Mouse (Mus musculus) thymus, postnatal 36 days (tissue): Measurements from ENCODE around the gene Mylk.

ENCODE experiments used
- DNase-seq, 2 experiments: peaks; one replicate each; pipeline ENCODE4 v3.0.0; 2022; ENCODE audit warnings: mixed read lengths in 2 of 2

Mylk gene

GRCm38 (mm10) chr16:34993694-34994330, 248.8 kb downstream of the Mylk start:
- no peak for DNase-seq

GRCm38 (mm10) chr16:34994641-34995141, 249.7 kb downstream of the Mylk start:
- no peak for DNase-seq

GRCm38 (mm10) chr16:34996133-34996532, 251.1 kb downstream of the Mylk start:
- DNase-seq: no peak

GRCm38 (mm10) chr16:34997052-34997451, 252.0 kb downstream of the Mylk start:
- no peak for DNase-seq

DNA sequence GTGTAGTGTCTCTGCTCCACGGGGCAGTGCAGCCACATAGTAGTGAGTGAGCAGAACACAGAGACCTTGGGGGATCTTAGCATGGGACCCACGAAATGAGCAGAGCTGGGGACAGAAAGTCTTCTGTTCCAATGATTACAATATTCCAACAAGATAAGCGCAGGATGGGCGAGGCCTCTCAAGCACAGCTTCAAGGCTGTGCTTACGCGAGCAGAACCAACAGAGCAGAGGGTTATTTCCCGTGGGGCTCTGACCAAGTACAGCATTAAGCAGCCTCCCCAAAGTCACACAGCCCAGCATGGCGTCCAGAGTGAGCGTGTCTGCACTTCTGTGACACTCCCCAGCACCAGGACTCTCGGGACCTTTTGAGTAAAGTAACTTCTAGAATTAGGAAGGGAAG, 252.6 kb downstream of the Mylk start:
- DNase-seq: no peak

- no peak for DNase-seq
Observed at GRCm38 (mm10) chr16:34999016-34999415, 254.0 kb downstream of the Mylk start.

DNA sequence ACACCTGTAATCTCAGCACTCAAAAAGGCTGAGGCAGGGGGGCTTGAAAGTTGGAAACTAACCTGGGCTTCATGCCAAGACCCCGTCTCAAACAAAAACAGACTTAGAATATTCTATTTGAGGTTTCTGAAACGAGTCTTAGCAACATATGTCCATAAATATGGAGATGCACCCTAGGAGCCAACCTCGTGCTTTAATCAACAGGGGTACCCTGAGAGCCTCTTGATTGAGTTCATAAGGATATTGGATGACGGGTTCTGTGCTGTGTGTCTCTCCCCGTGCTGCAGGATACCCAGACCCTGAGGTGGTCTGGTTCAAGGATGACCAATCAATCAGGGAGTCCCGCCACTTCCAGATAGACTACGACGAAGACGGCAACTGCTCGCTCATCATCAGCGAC, 255.0 kb downstream of the Mylk start:
- no peak for DNase-seq

- no peak for DNase-seq
Observed at GRCm38 (mm10) chr16:35000923-35001560, 256.0 kb downstream of the Mylk start.

- DNase-seq: no peak
Observed at GRCm38 (mm10) chr16:35004356-35004755, 259.3 kb downstream of the Mylk start.

- no peak for DNase-seq
Observed at GRCm38 (mm10) chr16:35004756-35005155, 259.7 kb downstream of the Mylk start.

DNA sequence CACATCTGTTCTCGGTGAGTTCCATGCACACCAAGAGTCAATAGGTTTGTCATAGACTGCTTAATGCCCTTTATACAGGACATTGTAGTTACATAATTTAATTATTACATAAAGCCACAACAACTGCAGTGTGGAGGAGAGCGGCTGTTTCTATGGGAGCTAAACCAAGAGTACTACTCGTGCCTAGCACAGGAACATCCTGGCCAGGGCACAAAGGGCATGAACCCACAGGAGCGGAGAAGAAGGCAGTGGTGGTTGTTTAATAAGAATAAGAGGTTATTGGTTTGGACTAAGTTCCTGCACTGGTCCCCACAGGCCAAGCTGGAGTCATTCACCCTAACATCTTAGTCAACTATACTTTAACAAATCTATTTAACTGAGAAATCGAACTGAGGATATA, 261.2 kb downstream of the Mylk start:
- DNase-seq: no peak

GRCm38 (mm10) chr16:35007361-35007760, 262.4 kb downstream of the Mylk start:
- no peak for DNase-seq

GRCm38 (mm10) chr16:35008447-35008846, 263.4 kb downstream of the Mylk start:
- no peak for DNase-seq

GRCm38 (mm10) chr16:35013501-35013900, 268.5 kb downstream of the Mylk start:
- no peak for DNase-seq

DNA sequence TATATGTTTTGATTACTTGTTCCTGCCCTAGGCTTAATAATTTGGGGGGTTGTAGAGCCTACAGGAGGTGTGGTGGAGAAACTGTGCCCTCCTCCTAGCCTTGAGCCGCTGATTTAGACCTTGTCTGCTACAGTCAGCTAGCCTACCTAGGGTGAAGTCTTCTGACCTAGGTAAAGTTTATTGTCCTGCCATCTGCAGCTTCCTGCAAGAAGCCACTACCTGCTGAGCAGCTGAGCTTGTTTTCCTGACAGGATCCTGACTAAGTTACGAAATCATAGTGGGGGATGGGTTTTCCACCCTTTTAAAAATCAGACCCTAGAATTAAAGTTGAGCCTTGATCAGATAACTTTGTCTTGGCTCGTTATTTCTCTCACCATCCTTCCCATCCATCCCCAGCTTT, 271.5 kb downstream of the Mylk start:
- DNase-seq: no peak

DNA sequence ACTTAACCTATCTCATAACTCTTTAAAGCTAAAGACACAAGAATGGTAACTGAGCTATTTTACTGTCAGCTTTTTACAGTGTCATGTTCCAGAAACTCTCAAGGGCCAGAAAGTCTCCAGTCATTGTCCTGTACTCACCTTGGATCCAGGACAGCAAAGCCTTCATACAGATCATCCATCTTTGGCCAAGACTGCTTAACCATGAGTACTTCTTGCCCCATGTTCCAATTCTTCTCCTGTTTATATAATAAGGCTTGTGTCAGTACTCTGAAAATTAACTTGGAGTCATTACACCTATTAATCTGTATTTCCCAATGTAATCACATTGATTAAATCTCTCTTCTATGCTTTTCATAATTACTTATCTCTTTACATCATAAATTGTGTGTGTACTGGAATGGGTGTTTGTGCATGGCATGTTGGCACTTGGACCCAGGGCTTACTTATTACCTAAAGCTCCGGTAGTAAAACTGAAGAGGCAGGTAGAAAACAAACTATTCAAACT, 273.5 kb downstream of the Mylk start:
- no peak for DNase-seq

GRCm38 (mm10) chr16:35021903-35022241, 276.9 kb downstream of the Mylk start:
- no peak for DNase-seq

- DNase-seq: peak; percentile 94 to 95
Observed at GRCm38 (mm10) chr16:35022242-35023137, 277.5 kb downstream of the Mylk start, which contains the start of gene Hacd2. Hacd2 (plus strand) TSS chr16:35022428.

- no peak for DNase-seq
Observed at GRCm38 (mm10) chr16:35023138-35023735, 278.2 kb downstream of the Mylk start.

- DNase-seq: peak; percentile 6 to 12
Observed at GRCm38 (mm10) chr16:35024300-35024699, 279.3 kb downstream of the Mylk start.

DNA sequence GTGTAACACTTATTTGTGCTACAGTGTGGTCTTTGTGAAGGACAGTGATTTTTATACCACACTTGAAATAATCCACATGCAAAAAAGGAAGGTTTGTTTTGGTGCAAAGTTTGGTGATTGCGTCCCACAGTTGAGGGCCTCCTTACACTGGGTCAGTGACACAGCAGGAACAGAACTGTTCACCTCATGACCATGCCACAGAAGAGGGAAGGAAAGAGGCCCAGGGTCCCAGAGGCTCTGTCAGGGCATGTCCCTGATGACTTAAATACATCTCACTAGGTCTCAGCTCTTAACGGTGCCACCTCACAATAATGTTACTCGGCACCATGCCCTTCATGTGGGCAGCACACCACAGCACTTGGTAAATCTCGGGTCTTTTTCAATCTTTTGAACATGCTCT, 280.3 kb downstream of the Mylk start:
- no peak for DNase-seq

DNA sequence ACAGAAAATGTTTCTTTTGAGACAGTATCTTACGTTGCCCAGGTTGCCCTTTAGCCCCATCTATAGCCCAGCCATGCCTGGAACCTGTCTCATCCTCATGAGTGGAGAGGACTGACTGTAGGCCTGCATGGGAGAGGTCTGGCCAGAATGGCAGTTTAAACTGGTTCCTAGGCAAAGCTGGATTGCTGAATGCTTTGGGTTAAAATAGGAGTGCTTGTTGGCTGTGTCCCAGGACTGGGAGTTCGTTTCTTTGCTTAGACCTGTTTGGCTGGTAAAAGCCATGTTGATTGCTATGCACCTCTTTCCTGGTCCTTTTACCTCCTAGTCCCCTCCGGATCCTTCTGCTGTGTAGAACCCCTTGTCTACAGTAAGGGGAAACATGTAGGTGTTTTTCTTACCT, 288.2 kb downstream of the Mylk start:
- DNase-seq: no peak
